Mouse (Mus musculus) lung, embryonic 14.5 days (tissue): ENCODE measurements at regions not wholly inside any gene's neighbourhood (a gene's known extent, or its start where the extent isn't known, plus 50 kb on each side); places are given as distances from the start of the nearest gene placed in this dataset.
A peak's percentile ranks its signal among the peaks of the same experiment; 100 is the strongest.

Experiments
- ATAC-seq: fragments of 200-750 bp; cut with Nextera tagmentation; 2 replicates; pipeline ENCODE4 v1.8.0; 2017; ENCODE audit warnings: mild to moderate bottlenecking, moderate TSS enrichment, moderate library complexity; ENCODE audit not compliant: insufficient read depth
- DNase-seq: peaks from one replicate; pipeline ENCODE4 v3.0.0-alpha.2; 2015
- H3K27ac ChIP-seq: fragments of 300-500 bp; sonication (generic); 2 replicates; pipeline ENCODE4 v1.5.1; 2014; ENCODE audit warnings: low read depth, mild to moderate bottlenecking, moderate library complexity
- H3K27me3 ChIP-seq: fragments of 300-500 bp; sonication (generic); 2 replicates; pipeline ENCODE4 v1.6.1; 2014; ENCODE audit warnings: low read length, control low read depth; ENCODE audit not compliant: insufficient read depth
- H3K36me3 ChIP-seq: fragments of 300-500 bp; sonication (generic); 2 replicates; pipeline ENCODE4 v1.6.1; 2014; ENCODE audit warnings: control low read depth; ENCODE audit not compliant: insufficient read depth
- H3K4me1 ChIP-seq: fragments of 300-500 bp; sonication (generic); 2 replicates; pipeline ENCODE4 v1.6.1; 2014; ENCODE audit warnings: antibody characterized with exemption, control low read depth; ENCODE audit not compliant: insufficient read depth
- H3K4me2 ChIP-seq: fragments of 300-500 bp; sonication (generic); 2 replicates; pipeline ENCODE4 v1.6.1; 2014; ENCODE audit warnings: mild to moderate bottlenecking
- H3K4me3 ChIP-seq: fragments of 300-500 bp; sonication (generic); 2 replicates; pipeline ENCODE4 v1.5.1; 2014; ENCODE audit warnings: low read depth, low read length
- H3K9ac ChIP-seq: fragments of 300-500 bp; sonication (generic); 2 replicates; pipeline ENCODE4 v1.6.1; 2014
- H3K9me3 ChIP-seq: fragments of 300-500 bp; sonication (generic); 2 replicates; pipeline ENCODE4 v1.6.1; 2016; ENCODE audit warnings: low read depth, low read length, control low read depth
- CTCF ChIP-seq: IDR thresholded peaks from 2 replicates; pipeline ENCODE4 v1.5.1; 2016; ENCODE audit warnings: antibody characterized with exemption, low read depth
- WGBS: fragments of 180-500 bp; shearing (Covaris S2); extraction: QIAGEN DNeasy Blood & Tissue Kit; methylation state at CpG from one replicate; pipeline ENCODE4 v1.1.7; 2014; 5-methylcytosine and 5-hydroxymethylcytosine counted together

- no peak overlapping the region for H3K27ac ChIP-seq
Observed at GRCm38 (mm10) chr8:77774551-77775335, 50.5 kb upstream of the Ednra start.

GRCm38 (mm10) chr8:77775526-77775925, 51.3 kb upstream of the Ednra start:
- TF ChIP-seq CTCF, result no peak
- H3K27me3 ChIP-seq, result no peaks in the 10 kb centered on the region
- H3K27ac ChIP-seq, result no peak overlapping the region
- no peaks in the 10 kb centered on the region for H3K9me3 ChIP-seq
- 79% methylated on average over 3 of the region's 3 CpGs for whole genome bisulfite sequencing
- DNase-seq (no peak), ATAC-seq (no peak)
- H3K9ac ChIP-seq, result no peak overlapping the region
- no peak overlapping the region for H3K4me3 ChIP-seq
- no peaks in the 10 kb centered on the region for H3K36me3 ChIP-seq
- 0 out of 2 replicates have a peak, but pooled peaks cover 5% of the 10 kb centered on the region for H3K4me1 ChIP-seq
- no peak overlapping the region for H3K4me2 ChIP-seq

More at GRCm38 (mm10) chr8:77774551-77775335, 50.5 kb upstream of the Ednra start:
- H3K4me1 ChIP-seq, result 0 out of 2 replicates have a peak, but pooled peaks cover 5% of the 10 kb centered on the region
- H3K4me3 ChIP-seq, result no peak overlapping the region
- DNase-seq (peak; percentile 39), ATAC-seq (no peak)
- TF ChIP-seq CTCF, result no peak
- no peaks in the 10 kb centered on the region for H3K27me3 ChIP-seq
- 32% methylated on average over 8 of the region's 8 CpGs for WGBS
- no peaks in the 10 kb centered on the region for H3K36me3 ChIP-seq
- H3K9me3 ChIP-seq, result no peaks in the 10 kb centered on the region
- H3K9ac ChIP-seq, result no peak overlapping the region
- no peak overlapping the region for H3K4me2 ChIP-seq

- WGBS, result 48% methylated on average over 5 of the region's 5 CpGs
- TF ChIP-seq CTCF, result no peak
- no peaks in the 10 kb centered on the region for H3K27me3 ChIP-seq
- H3K36me3 ChIP-seq, result no peaks in the 10 kb centered on the region
- no peak overlapping the region for H3K27ac ChIP-seq
- no peaks in the 10 kb centered on the region for H3K9me3 ChIP-seq
- DNase-seq, result peak; percentile 43
- H3K4me2 ChIP-seq, result no peak overlapping the region
- H3K4me3 ChIP-seq, result no peak overlapping the region
- 0 out of 2 replicates have a peak, but pooled peaks cover 2% of the 10 kb centered on the region for H3K4me1 ChIP-seq
- no peak for ATAC-seq
- no peak overlapping the region for H3K9ac ChIP-seq
Observed at GRCm38 (mm10) chr8:77777597-77777996, 53.3 kb upstream of the Ednra start.

GRCm38 (mm10) chr8:77785676-77786255, 61.5 kb upstream of the Ednra start:
- 74% methylated on average over 4 of the region's 4 CpGs for WGBS
- Histone ChIP-seq H3K9ac (no peak overlapping the region), H3K9me3 (no peaks in the 10 kb centered on the region), H3K4me3 (no peak overlapping the region), H3K36me3 (no peaks in the 10 kb centered on the region), H3K27me3 (no peaks in the 10 kb centered on the region), H3K4me2 (no peak overlapping the region), H3K4me1 (0 out of 2 replicates have a peak, but pooled peaks cover 3% of the 10 kb centered on the region), H3K27ac (no peak overlapping the region)
- TF ChIP-seq CTCF, result no peak
- no peak for ATAC-seq
- DNase-seq, result no peak

- ATAC-seq (no peak), DNase-seq (no peak)
- Histone ChIP-seq H3K4me1 (no peaks in the 10 kb centered on the region), H3K27me3 (no peaks in the 10 kb centered on the region), H3K9me3 (no peaks in the 10 kb centered on the region), H3K4me2 (no peak overlapping the region), H3K27ac (no peak overlapping the region), H3K4me3 (no peak overlapping the region), H3K36me3 (no peaks in the 10 kb centered on the region), H3K9ac (no peak overlapping the region)
- 57% methylated on average over 1 of the region's 1 CpGs for WGBS
- TF ChIP-seq CTCF, result no peak
Observed at GRCm38 (mm10) chr8:77794911-77795310, 70.6 kb upstream of the Ednra start.

GRCm38 (mm10) chr8:77803147-77803903, 79.1 kb upstream of the Ednra start:
- Histone ChIP-seq H3K9ac (no peak overlapping the region), H3K27ac (peak overlapping the region; percentile 83), H3K9me3 (no peaks in the 10 kb centered on the region), H3K27me3 (no peaks in the 10 kb centered on the region), H3K4me1 (peaks cover 6% of the 10 kb centered on the region; the same call in 1 of the 2 replicates), H3K36me3 (no peaks in the 10 kb centered on the region), H3K4me2 (no peak overlapping the region), H3K4me3 (no peak overlapping the region)
- DNase-seq (peak; percentile 88), ATAC-seq (peak; percentile 98)
- WGBS, result 44% methylated on average over 9 of the region's 9 CpGs
- TF ChIP-seq CTCF, result no peak

GRCm38 (mm10) chr8:77804536-77804935, 80.3 kb upstream of the Ednra start:
- TF ChIP-seq CTCF, result no peak
- ATAC-seq, result no peak
- DNase-seq, result no peak
- H3K36me3 ChIP-seq, result no peaks in the 10 kb centered on the region
- H3K9ac ChIP-seq, result no peak overlapping the region
- 59% methylated on average over 6 of the region's 6 CpGs for WGBS
- peak overlapping the region; percentile 46; the same call in 1 of the 2 replicates for H3K27ac ChIP-seq
- no peak overlapping the region for H3K4me2 ChIP-seq
- peaks cover 6% of the 10 kb centered on the region; the same call in 1 of the 2 replicates for H3K4me1 ChIP-seq
- no peaks in the 10 kb centered on the region for H3K9me3 ChIP-seq
- no peaks in the 10 kb centered on the region for H3K27me3 ChIP-seq
- H3K4me3 ChIP-seq, result no peak overlapping the region
